Comparison of ENCODE assay signal across 24 mouse cellular contexts in genomic region chr1:54665095-54665494, GRCm38 (mm10).
DNase-seq lines count a peak whose midpoint lies in the region; ATAC-seq and TF ChIP-seq lines count a peak whose summit lies in the region.
"Had no signal": no experiment of that assay in that cellular context is flagged by ENCODE, and none has a peak within 500 bp of the region (broad histone marks: within the 10 kb centered on the region; RNA-seq: fewer than 3 reads in every experiment).

No protein-coding gene starts in this region.

- H3K4me1 ChIP-seq in hindbrain, embryonic 11.5 days (replicated peaks; ENCODE audit: control insufficient read depth, insufficient read depth, low read length): no peaks in the 10 kb centered on the region
- peaks cover 3% of the 10 kb centered on the region; the same call in 1 of the 2 replicates for H3K4me1 ChIP-seq in hindbrain, embryonic 10.5 days (replicated peaks)
- H3K4me1 ChIP-seq in hindbrain, embryonic 13.5 days (replicated peaks): peaks cover 14% of the 10 kb centered on the region
- H3K4me1 ChIP-seq in neural tube, embryonic 13.5 days (replicated peaks): peaks cover 16% of the 10 kb centered on the region
- H3K4me1 ChIP-seq: embryonic facial prominence, embryonic 12.5 days; intestine, embryonic 15.5 days; limb, embryonic 13.5 days; lung, embryonic 15.5 days; midbrain, embryonic 10.5 days had no signal

- no peak for TF ChIP-seq POLR2A in brain, embryonic 14.5 days (IDR thresholded peaks at IDR 0.05; ENCODE audit: borderline replicate concordance, extremely low read depth, insufficient read depth, insufficient read length, poor library complexity, severe bottlenecking)

- no peak overlapping the region for H3K4me3 ChIP-seq in hindbrain, embryonic 11.5 days (ENCODE audit: low read depth, low read length)
- no peak overlapping the region for H3K4me3 ChIP-seq in hindbrain, embryonic 10.5 days
- no peak overlapping the region for H3K4me3 ChIP-seq in hindbrain, embryonic 13.5 days
- H3K4me3 ChIP-seq in neural tube, embryonic 13.5 days: no peak overlapping the region
- H3K4me3 ChIP-seq: embryonic facial prominence, embryonic 12.5 days; intestine, embryonic 15.5 days; layer of hippocampus, adult 2 months; left cerebral cortex, adult 2 months; limb, embryonic 13.5 days; lung, embryonic 15.5 days; midbrain, embryonic 10.5 days had no signal

- DNase-seq in hindbrain, embryonic 11.5 days (ENCODE audit: low spot score): no peak
- no peak for DNase-seq in hindbrain, embryonic 10.5 days (ENCODE audit: low spot score)
- DNase-seq in brain, embryonic 14.5 days (ENCODE audit: low read depth): peak; percentile 43
- no peak for DNase-seq in heart, postnatal 36 days
- DNase-seq: adrenal gland, postnatal 25 days; B cell, adult 2 months; cerebellum, adult 18-20 months; cerebellum, postnatal 36 days; embryo, embryonic 11 days; gastrocnemius, postnatal 25 days; heart, adult 18-20 months; kidney, adult 2 months; kidney, postnatal 36 days had no signal

- peak; percentile 74; the same call in 1 of the 2 replicates for ATAC-seq in hindbrain, embryonic 11.5 days (ENCODE audit: low FRiP score)
- no peak for ATAC-seq in hindbrain, embryonic 13.5 days (ENCODE audit: low FRiP score)
- ATAC-seq in neural tube, embryonic 13.5 days (ENCODE audit: low read depth): 0 out of 2 replicates have a peak, but pooled peaks have one; percentile 41
- ATAC-seq: intestine, embryonic 15.5 days had no signal

- H3K9ac ChIP-seq in hindbrain, embryonic 11.5 days (ENCODE audit: low read depth, low read length): no peak overlapping the region
- H3K9ac ChIP-seq in hindbrain, embryonic 13.5 days: no peak overlapping the region
- no peak overlapping the region for H3K9ac ChIP-seq in neural tube, embryonic 13.5 days
- H3K9ac ChIP-seq: embryonic facial prominence, embryonic 12.5 days; intestine, embryonic 15.5 days; limb, embryonic 13.5 days; lung, embryonic 15.5 days had no signal

- no peak overlapping the region for H3K4me2 ChIP-seq in hindbrain, embryonic 11.5 days (replicated peaks; ENCODE audit: low read depth, low read length)
- H3K4me2 ChIP-seq in hindbrain, embryonic 13.5 days: no peak overlapping the region
- H3K4me2 ChIP-seq in neural tube, embryonic 13.5 days: no peak overlapping the region
- H3K4me2 ChIP-seq: embryonic facial prominence, embryonic 12.5 days; heart, embryonic 11.5 days; intestine, embryonic 15.5 days; limb, embryonic 13.5 days; liver, embryonic 11.5 days; lung, embryonic 15.5 days had no signal

- no peak overlapping the region for H3K27ac ChIP-seq in hindbrain, embryonic 11.5 days (ENCODE audit: low read depth, low read length)
- H3K27ac ChIP-seq in hindbrain, embryonic 10.5 days: no peak overlapping the region
- 0 out of 2 replicates have a peak overlapping the region, but pooled peaks have one; percentile 42 for H3K27ac ChIP-seq in hindbrain, embryonic 13.5 days
- H3K27ac ChIP-seq in neural tube, embryonic 13.5 days (replicated peaks): peak overlapping the region; percentile 42; the same call in 1 of the 2 replicates
- H3K27ac ChIP-seq: embryonic facial prominence, embryonic 12.5 days; intestine, embryonic 15.5 days; layer of hippocampus, adult 2 months; left cerebral cortex, adult 2 months; limb, embryonic 13.5 days; lung, embryonic 15.5 days; midbrain, embryonic 10.5 days had no signal

- no peak for TF ChIP-seq CTCF in brain, embryonic 14.5 days (IDR thresholded peaks at IDR 0.05; ENCODE audit: borderline replicate concordance, extremely low read depth, insufficient read depth, insufficient read length)

- 64% methylated on average over 4 of the region's 4 CpGs for WGBS in hindbrain, embryonic 11.5 days
- 68% methylated on average over 4 of the region's 4 CpGs for WGBS in hindbrain, embryonic 10.5 days
- 41% methylated on average over 4 of the region's 4 CpGs for WGBS in hindbrain, embryonic 13.5 days
- WGBS in neural tube, embryonic 13.5 days: 30% methylated on average over 4 of the region's 4 CpGs

- intact Hi-C loops in heart, postnatal 36 days (cut with DNase I): loop anchor here (5.0 kb wide), 1 partner anchor 87 kb away; no protein-coding TSS in a partner anchor

- H3K36me3 ChIP-seq in hindbrain, embryonic 11.5 days (ENCODE audit: control insufficient read depth, insufficient read depth, low read length): no peaks in the 10 kb centered on the region
- no peaks in the 10 kb centered on the region for H3K36me3 ChIP-seq in hindbrain, embryonic 10.5 days
- peaks cover 9% of the 10 kb centered on the region for H3K36me3 ChIP-seq in hindbrain, embryonic 13.5 days
- no peaks in the 10 kb centered on the region for H3K36me3 ChIP-seq in neural tube, embryonic 13.5 days
- H3K36me3 ChIP-seq: intestine, embryonic 15.5 days; midbrain, embryonic 10.5 days had no signal

- H3K27me3 ChIP-seq in hindbrain, embryonic 11.5 days (ENCODE audit: control insufficient read depth, insufficient read depth, low read length): no peaks in the 10 kb centered on the region
- H3K27me3 ChIP-seq in hindbrain, embryonic 10.5 days (ENCODE audit: insufficient read depth, poor library complexity, severe bottlenecking): no peaks in the 10 kb centered on the region
- 0 out of 2 replicates have a peak, but pooled peaks cover 8% of the 10 kb centered on the region for H3K27me3 ChIP-seq in hindbrain, embryonic 13.5 days
- H3K27me3 ChIP-seq in neural tube, embryonic 13.5 days: 0 out of 2 replicates have a peak, but pooled peaks cover 5% of the 10 kb centered on the region
- H3K27me3 ChIP-seq: embryonic facial prominence, embryonic 12.5 days; intestine, embryonic 15.5 days; limb, embryonic 13.5 days; lung, embryonic 15.5 days had no signal

- no peaks in the 10 kb centered on the region for H3K9me3 ChIP-seq in hindbrain, embryonic 11.5 days (ENCODE audit: control insufficient read depth, low read length)
- no peaks in the 10 kb centered on the region for H3K9me3 ChIP-seq in hindbrain, embryonic 10.5 days
- no peaks in the 10 kb centered on the region for H3K9me3 ChIP-seq in hindbrain, embryonic 13.5 days
- no peaks in the 10 kb centered on the region for H3K9me3 ChIP-seq in neural tube, embryonic 13.5 days
- H3K9me3 ChIP-seq: embryonic facial prominence, embryonic 12.5 days; intestine, embryonic 15.5 days; limb, embryonic 13.5 days; lung, embryonic 15.5 days; midbrain, embryonic 10.5 days had no signal

Comparison
In these comparisons a context has a peak if more than half of its experiments do, and no peak if none do; other contexts are left out.
1. H3K27ac ChIP-seq: peak in hindbrain, embryonic 13.5 days (single experiment) and neural tube, embryonic 13.5 days (single experiment); none in hindbrain, embryonic 11.5 days (single experiment) and hindbrain, embryonic 10.5 days (single experiment).